Mouse (Mus musculus) cerebellum, adult 8-10 months (tissue): Measurements from ENCODE around the gene Arhgdia.
"Not testable (repeated sequence)": the region's sequence is repeated elsewhere in the genome, so short reads cannot be mapped to it uniquely, and the experiment has no call there.

Source experiments
- DNase-seq: peaks from one replicate; pipeline ENCODE4 v3.0.0; 2022

Arhgdia gene

GRCm38 (mm10) chr11:120578024-120578693 is 3.3 kb downstream of the Arhgdia start:
- DNase-seq: no peak

GRCm38 (mm10) chr11:120577211-120578023 is 4.0 kb downstream of the Arhgdia start:
- DNase-seq: peak; percentile 45

DNA sequence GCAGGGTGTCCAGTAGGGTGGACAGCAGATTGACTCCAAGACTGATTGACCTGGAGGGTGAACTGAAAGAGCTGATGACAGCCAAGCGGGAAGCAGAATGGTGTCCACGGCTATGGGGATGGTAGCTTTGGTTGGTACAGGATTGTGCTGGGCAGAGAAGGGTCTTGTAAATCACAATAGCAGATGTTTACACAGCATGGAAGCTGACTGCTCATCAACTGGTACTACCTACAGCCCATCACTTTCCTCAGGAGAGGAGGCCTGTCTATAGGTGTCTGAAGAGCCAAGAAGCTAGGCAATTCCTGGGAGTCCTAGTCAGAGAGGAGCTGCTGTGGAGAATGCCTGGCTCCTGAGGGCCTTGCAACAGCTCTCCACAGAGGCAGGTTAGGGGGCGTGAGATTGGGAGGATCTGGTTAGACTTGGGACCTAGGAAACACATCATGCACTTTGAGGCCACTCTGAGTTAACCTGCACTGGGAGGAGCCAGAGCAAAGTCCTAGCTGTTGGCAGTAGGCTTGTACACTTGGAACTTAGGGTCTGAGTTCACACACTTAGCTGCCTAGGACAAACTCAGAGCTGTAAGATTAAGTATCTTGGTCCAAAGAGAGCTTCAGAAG is 5.0 kb downstream of the Arhgdia start:
- no peak for DNase-seq

DNA sequence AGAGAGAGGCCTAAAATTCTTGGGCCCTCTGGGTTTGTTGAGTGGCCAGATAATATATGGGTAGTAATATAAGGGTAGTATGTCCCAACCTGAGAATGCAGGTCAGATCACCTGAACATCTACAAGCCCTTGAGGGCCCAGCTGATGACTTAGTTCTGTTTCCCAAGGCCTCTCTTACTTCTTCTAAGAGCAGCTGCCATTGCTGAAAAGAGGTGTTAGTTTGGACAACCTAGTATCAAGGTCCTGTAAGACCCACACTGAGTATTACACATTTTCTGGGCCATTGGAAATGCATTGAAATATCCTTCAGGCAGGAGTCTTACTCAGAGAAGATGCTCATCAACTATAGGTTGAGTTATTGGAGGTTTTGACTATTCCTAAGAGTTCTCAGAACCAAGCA is 5.5 kb downstream of the Arhgdia start:
- no peak for DNase-seq

DNA sequence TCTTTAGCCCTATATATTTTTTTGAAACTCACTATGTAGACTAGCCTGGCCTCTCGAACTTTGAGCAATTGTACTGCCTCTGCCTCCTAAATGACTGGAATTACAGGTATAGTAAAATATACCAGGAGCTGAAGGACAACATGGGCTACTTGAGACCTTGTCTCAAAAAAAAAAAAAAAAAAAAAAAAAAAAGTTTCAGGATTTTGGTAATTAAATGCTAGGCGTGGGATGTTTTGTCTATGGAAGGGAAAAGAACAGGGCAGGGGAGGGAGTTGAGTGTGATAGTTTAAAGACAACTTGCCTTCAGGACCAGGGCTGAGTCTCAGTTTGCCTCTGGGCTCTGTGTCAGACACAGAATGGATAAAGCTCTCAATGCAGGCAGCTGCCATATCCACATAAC is 6.4 kb downstream of the Arhgdia start:
- no peak for DNase-seq

- no peak for DNase-seq
These were observed 7.2 kb downstream of the Arhgdia start for GRCm38 (mm10) chr11:120574278-120574600.

DNA sequence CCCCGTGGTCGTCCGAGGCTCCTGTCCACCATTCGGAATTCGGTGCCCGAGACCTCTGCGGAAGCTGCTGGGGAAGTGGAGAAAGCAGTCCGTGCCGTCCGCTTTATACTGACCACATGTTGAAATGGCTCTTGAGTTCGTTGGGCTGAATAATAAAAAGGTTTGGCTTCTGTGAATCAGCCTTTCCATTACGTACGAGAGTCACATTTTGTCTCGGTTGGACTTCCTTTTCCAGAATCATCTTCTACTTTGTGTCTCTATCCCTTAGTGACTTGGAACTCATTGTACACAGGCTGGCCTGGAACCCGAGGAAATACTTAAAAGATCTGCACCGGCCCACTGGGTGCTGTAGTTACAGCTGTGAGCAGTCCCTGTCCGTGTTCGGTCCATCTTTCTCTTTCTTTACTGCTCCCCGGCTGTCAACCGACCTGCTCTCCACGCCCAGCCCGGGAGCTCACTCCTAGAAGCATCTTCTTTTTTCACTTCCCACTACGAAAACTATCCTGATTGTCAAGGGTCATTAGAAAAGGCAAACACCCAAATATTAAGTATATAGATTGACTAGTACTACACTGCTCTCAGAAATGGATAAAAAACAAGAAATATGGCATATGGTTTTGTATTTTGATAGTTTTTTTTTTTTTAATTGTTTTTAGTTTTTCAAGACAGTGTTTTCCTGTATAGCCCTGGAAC is 7.7 kb downstream of the Arhgdia start:
- no peak for DNase-seq

DNA sequence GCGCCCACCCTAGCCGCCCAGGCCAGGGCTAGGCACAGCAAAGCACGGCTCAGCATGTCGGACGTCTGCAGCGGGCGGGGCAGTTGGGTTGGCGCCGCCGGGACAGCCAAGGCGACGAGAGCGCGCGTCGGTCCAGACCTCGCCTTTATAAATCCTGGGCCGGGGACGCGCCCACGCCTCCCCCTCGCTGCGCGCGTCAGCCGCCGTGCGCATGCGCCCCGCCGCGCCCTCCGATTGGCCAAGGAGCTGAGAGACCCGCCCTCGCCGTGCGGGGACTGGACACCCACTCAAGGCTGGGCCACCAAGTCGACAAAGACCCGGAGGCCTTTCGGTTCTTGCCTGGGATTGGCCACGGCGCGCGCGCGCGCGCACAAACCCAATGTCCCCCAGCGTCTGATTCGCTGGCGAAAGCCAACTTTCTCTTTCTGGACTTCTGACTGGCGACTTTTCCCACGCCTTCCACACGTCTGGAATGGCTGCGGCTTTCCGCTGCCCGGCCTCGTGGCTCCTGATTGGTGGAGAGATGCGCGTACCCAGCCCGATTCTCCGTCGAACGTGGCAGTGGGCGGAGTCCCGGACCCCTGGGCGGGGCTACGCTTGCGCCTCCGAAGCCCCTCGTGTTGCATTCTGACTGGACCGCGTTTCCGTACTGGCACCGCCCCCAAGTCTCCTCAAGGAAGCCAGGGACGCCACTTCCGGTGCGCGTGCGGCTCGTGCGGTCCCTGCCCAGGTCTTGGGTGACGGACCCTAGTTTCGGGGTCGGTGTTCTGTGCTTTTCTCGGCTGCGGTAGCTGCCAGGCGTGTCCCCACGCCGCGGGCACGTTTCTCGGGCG is 8.5 kb downstream of the Arhgdia start, which contains the start of gene P4hb:
TSS of gene P4hb (minus strand) at position 502 of the 833 bp plus-strand sequence.
- DNase-seq: peak; percentile 99

GRCm38 (mm10) chr11:120572417-120572751 is 9.0 kb downstream of the Arhgdia start:
- peak; percentile 39 for DNase-seq

DNA sequence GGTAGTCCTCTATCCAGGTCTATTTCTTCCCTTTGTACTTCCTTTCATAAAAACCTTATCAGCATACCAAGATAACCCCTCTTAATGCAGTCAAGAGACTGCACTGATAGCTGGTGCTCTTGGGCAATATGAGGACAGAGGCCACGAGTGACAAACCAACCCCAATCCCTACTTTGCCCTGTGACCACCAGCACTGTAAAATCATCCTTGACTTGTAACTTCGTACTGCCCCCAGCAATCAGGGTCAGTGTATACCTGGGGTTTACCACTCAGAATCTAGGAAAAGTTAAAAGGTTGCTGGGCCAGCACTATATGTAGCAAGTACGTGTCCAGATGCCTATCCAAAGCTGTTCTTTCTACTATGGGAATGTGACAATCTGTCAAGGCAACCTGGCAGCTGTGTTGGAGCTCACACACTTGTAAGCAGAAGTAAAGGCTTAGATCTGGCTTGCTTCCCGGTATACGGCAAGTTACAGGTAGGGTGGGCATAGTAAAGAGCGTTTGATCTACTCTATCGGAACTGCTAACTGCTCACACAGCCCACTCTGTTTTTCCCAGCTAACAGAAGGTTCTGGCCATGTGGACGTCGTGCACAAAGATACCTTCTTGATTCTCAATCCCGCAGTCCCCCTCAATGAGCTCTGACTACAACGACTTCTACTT is 9.5 kb downstream of the Arhgdia start:
- DNase-seq: no peak

GRCm38 (mm10) chr11:120571122-120571521 is 10.3 kb downstream of the Arhgdia start:
- DNase-seq: no peak

DNA sequence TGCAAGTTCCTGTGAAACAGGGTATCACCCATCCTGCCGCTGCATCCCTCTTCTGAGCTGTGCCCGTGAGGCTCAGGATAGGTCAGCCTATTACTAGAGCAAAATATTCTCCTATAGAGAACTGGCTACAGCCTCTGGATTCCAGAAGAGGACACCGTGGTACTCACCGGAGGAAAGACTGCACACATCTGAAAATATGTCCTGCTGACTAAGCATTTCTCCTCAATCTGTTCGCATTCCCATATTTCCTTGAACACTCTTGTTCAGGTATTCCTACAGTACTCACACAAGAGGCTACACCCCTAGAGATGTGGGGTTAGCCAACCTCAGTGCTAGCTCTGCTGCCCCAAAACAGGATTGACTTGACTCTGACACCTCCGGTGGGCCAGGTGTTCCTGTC is 13.1 kb downstream of the Arhgdia start:
- DNase-seq: no peak

GRCm38 (mm10) chr11:120565114-120565513 is 16.3 kb downstream of the Arhgdia start:
- DNase-seq: no peak

DNA sequence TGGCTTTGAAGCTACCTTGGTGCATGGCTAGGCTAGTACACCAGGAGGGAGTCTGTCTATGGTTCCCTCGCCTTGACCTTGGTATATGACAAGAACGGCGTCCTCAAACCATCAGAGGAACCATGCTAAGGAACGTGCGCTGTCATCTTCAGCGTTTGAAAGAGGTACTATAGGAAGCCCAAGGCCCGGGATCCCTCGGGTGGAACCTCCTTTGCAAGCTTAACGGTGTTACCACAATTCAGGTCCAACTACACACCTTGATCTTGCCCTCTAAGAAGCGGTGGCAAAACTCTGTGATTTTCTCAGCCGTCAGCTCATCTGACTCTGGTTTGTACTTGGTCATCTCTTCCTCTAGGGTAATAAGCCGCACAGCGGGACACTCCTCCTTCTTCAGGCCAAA is 18.5 kb downstream of the Arhgdia start:
- no peak for DNase-seq

- no peak for DNase-seq
These were observed 20.3 kb downstream of the Arhgdia start for GRCm38 (mm10) chr11:120560952-120561728.

DNA sequence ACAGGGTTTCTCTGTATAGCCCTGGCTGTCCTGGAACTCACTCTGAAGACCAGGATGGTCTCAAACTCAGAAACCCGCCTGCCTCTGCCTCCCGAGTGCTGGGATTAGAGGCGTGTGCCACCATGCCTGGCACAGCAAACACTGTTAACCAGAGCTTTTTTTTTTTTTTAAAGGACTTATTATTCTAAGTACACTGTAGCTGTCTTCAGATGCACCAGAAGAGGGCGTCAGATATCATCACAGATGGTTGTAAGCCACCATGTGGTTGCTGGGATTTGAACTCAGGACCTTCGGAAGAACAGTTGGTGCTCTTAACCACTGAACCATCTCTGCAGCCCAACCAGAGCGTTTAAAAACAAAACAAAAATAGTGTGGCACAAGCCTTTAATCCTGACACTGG is 22.6 kb downstream of the Arhgdia start:
- DNase-seq: not testable (repeated sequence)

GRCm38 (mm10) chr11:120555260-120555659 is 26.2 kb downstream of the Arhgdia start:
- no peak for DNase-seq

DNA sequence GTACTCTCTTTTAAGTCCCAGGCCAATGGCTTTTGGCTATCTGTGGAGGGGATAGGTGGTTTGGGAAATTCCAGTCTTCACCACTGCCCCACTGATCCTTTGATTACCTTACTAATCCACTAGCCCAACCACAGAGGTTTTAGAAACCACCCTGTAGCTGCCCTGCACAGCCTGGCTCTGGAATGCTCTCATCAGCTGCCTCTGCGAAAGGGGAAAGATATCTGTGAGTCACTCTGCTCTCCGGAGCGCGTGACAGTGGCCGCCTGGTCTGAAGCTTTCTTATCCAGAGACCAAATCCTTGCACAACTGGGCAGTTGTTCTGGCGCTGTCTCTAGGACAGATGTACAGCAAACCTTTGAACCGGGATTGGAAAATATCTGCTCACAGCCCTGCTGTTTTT is 26.6 kb downstream of the Arhgdia start:
- DNase-seq: no peak

- DNase-seq: no peak
These were observed 28.7 kb downstream of the Arhgdia start for GRCm38 (mm10) chr11:120552736-120553135.

- DNase-seq: no peak
These were observed 30.5 kb downstream of the Arhgdia start, which contains the start of gene Ppp1r27 for GRCm38 (mm10) chr11:120550810-120551440. TSS of gene Ppp1r27 (minus strand) at chr11:120551132.
